Mouse (Mus musculus) C2C12 (cell line): ENCODE results near the gene Vmn2r30.
"Not testable (repeated sequence)": the region's sequence is repeated elsewhere in the genome, so short reads cannot be mapped to it uniquely, and the experiment has no call there.

Source experiments
- CTCF ChIP-seq: IDR thresholded peaks from one replicate; pipeline ENCODE4 v1.5.1; 2011; ENCODE audit not compliant: control insufficient read depth, insufficient read depth, insufficient read length
- MAX ChIP-seq: IDR thresholded peaks from one replicate; pipeline ENCODE4 v1.6.1; 2011; ENCODE audit warnings: mild to moderate bottlenecking, control low read depth

- peak; percentile 73 for TF ChIP-seq CTCF
- TF ChIP-seq MAX = not testable (repeated sequence)
Observed at GRCm38 (mm10) chr7:7277966-7278567, 59.3 kb downstream of the Vmn2r30 start, which contains the start of gene Gm45844.
